Mouse (Mus musculus) forebrain, embryonic 15.5 days (tissue): ENCODE results near the gene Ptpn1. TPM values are rescaled to one million over a fixed set of nuclear protein-coding genes. Genes with fewer than 3 reads are reported as not detected.

Source experiments
- ATAC-seq: fragments of 200-750 bp; cut with Nextera tagmentation; replicated peaks from 2 replicates; pipeline ENCODE4 v1.8.0; 2017; ENCODE audit warnings: mild to moderate bottlenecking, moderate TSS enrichment, moderate library complexity
- H3K27ac ChIP-seq: fragments of 300-500 bp; sonication (generic); replicated peaks from 2 replicates; pipeline ENCODE4 v1.5.1; 2015; ENCODE audit warnings: mild to moderate bottlenecking, inconsistent platforms
- H3K27me3 ChIP-seq: fragments of 300-500 bp; sonication (generic); 2 replicates; pipeline ENCODE4 v1.6.1; 2015; ENCODE audit warnings: inconsistent platforms
- H3K36me3 ChIP-seq: fragments of 300-500 bp; sonication (generic); 2 replicates; pipeline ENCODE4 v1.6.1; 2015; ENCODE audit warnings: mild to moderate bottlenecking, inconsistent platforms
- H3K4me1 ChIP-seq: fragments of 300-500 bp; sonication (generic); 2 replicates; pipeline ENCODE4 v1.6.1; 2015; ENCODE audit warnings: inconsistent platforms
- H3K4me2 ChIP-seq: fragments of 300-500 bp; sonication (generic); replicated peaks from 2 replicates; pipeline ENCODE4 v1.6.1; 2015; ENCODE audit warnings: mild to moderate bottlenecking, inconsistent platforms
- H3K4me3 ChIP-seq: fragments of 300-500 bp; sonication (generic); 2 replicates; pipeline ENCODE4 v1.5.1; 2015; ENCODE audit warnings: mild to moderate bottlenecking, inconsistent platforms
- H3K9ac ChIP-seq: fragments of 300-500 bp; sonication (generic); replicated peaks from 2 replicates; pipeline ENCODE4 v1.6.1; 2015; ENCODE audit warnings: mild to moderate bottlenecking, inconsistent platforms
- H3K9me3 ChIP-seq: fragments of 300-500 bp; sonication (generic); 2 replicates; pipeline ENCODE4 v1.6.1; 2016; ENCODE audit warnings: inconsistent platforms
- WGBS: fragments of 180-500 bp; shearing (Covaris S2); methylation state at CpG from one replicate; pipeline ENCODE4 v1.1.7; 2015; ENCODE audit warnings: mixed read lengths; 5-methylcytosine and 5-hydroxymethylcytosine counted together
- polyA plus RNA-seq: library from polyadenylated mRNA; unstranded; fragments of >200 nt; fragmentation: Nextera tagmentation; extraction: Ambion mirVana; gene quantifications from 2 replicates; pipeline ENCODE4 v1.2.1, GENCODE M21; 2015

The Ptpn1 gene
- polyA plus RNA-seq, 1 experiment from 2014 or later: 105 TPM

DNA sequence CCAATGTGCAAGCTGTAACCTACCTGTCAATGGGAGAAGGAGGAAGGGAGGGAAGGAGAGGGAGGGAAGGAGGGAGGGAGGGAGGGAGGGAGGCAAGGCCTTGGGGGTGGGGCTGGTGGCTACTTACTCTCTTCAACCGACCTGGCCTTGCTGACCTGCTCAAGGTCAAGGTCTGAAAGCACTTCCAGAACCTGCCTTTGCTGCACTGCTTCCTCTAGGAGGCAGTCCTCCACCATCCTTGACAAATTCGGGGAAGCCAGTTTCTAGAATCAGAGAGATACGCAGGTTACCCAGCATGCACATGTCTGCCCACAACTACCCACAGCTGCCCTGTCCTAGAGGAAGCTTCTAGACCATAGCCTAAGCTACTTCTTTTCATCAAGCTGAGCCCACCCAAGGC lies 53.1 kb downstream of the Ptpn1 start:
- no peak overlapping the region for H3K4me2 ChIP-seq
- H3K27me3 ChIP-seq: no peaks in the 10 kb centered on the region
- 44% methylated on average over 3 of the region's 3 CpGs for WGBS
- no peak for ATAC-seq
- H3K36me3 ChIP-seq: peaks cover 2% of the 10 kb centered on the region; the same call in 1 of the 2 replicates
- no peak overlapping the region for H3K27ac ChIP-seq
- peaks cover 8% of the 10 kb centered on the region for H3K4me1 ChIP-seq
- no peak overlapping the region for H3K9ac ChIP-seq
- no peak overlapping the region for H3K4me3 ChIP-seq
- H3K9me3 ChIP-seq: no peaks in the 10 kb centered on the region

DNA sequence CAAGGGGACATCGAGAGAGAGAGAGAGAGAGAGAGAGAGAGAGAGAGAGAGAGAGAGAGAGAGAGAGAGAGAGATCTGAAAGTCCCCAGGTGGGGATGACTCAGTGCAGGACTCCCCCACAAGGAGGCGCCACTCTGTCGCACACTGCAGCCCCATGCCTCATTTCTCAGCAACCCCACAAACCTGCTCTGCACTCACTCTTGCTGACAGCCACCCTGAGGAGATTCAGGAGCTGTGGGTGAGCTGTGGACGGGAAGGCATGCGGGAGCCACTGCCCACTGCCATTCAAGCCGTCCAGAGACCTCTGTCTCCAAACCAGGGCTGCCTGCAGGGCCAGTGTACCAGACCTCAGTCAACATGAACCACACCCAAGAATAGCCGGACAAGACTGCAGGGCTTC lies 54.9 kb downstream of the Ptpn1 start:
- no peak for ATAC-seq
- Histone ChIP-seq H3K4me1 (peaks cover 8% of the 10 kb centered on the region), H3K27ac (no peak overlapping the region), H3K9me3 (no peaks in the 10 kb centered on the region), H3K27me3 (no peaks in the 10 kb centered on the region), H3K9ac (no peak overlapping the region), H3K4me2 (no peak overlapping the region), H3K4me3 (no peak overlapping the region), H3K36me3 (no peaks in the 10 kb centered on the region)
- 26% methylated on average over 6 of the region's 7 CpGs for WGBS

- Histone ChIP-seq H3K4me3 (no peak overlapping the region), H3K27me3 (no peaks in the 10 kb centered on the region), H3K36me3 (no peaks in the 10 kb centered on the region), H3K4me1 (peaks cover 8% of the 10 kb centered on the region), H3K9me3 (no peaks in the 10 kb centered on the region), H3K4me2 (no peak overlapping the region), H3K9ac (no peak overlapping the region), H3K27ac (no peak overlapping the region)
- no peak for ATAC-seq
- WGBS: 57% methylated on average over 12 of the region's 12 CpGs
Observed at GRCm38 (mm10) chr2:167987640-167988039, 55.8 kb downstream of the Ptpn1 start.

DNA sequence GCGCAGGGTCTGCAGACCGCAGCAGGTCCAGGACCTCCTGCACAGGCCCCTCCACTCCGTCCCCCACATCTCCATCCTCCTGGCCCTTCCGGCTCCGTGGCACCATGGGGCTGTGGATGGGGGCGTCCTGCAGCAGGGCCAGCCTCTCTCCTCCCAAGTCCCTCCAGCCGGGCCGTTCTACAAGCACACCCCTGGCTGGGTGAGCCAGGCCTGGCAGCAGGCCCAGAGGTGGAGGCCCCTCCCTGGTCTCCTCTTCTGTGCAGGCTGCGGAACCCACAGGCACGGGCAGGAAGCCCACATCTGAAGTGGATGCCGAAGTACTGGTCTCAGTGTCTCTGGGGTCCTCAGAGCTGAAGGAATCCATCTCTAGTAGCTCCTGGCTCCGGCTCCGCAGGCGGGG lies 57.5 kb downstream of the Ptpn1 start:
- H3K4me3 ChIP-seq: no peak overlapping the region
- H3K4me1 ChIP-seq: peaks cover 8% of the 10 kb centered on the region
- H3K9ac ChIP-seq: no peak overlapping the region

GRCm38 (mm10) chr2:167993260-167993659 lies 61.4 kb downstream of the Ptpn1 start:
- Histone ChIP-seq H3K4me2 (no peak overlapping the region), H3K9me3 (no peaks in the 10 kb centered on the region), H3K4me1 (peaks cover 8% of the 10 kb centered on the region), H3K27me3 (no peaks in the 10 kb centered on the region), H3K4me3 (no peak overlapping the region), H3K27ac (no peak overlapping the region), H3K9ac (no peak overlapping the region), H3K36me3 (no peaks in the 10 kb centered on the region)
- 64% methylated on average over 13 of the region's 13 CpGs for WGBS
- ATAC-seq: no peak

More for the DNA sequence above, 57.5 kb downstream of the Ptpn1 start:
- no peaks in the 10 kb centered on the region for H3K27me3 ChIP-seq
- H3K9me3 ChIP-seq: no peaks in the 10 kb centered on the region
- peak; percentile 55; the same call in 1 of the 2 replicates for ATAC-seq
- 54% methylated on average over 14 of the region's 14 CpGs for WGBS
- no peak overlapping the region for H3K27ac ChIP-seq
- H3K36me3 ChIP-seq: no peaks in the 10 kb centered on the region
- no peak overlapping the region for H3K4me2 ChIP-seq

DNA sequence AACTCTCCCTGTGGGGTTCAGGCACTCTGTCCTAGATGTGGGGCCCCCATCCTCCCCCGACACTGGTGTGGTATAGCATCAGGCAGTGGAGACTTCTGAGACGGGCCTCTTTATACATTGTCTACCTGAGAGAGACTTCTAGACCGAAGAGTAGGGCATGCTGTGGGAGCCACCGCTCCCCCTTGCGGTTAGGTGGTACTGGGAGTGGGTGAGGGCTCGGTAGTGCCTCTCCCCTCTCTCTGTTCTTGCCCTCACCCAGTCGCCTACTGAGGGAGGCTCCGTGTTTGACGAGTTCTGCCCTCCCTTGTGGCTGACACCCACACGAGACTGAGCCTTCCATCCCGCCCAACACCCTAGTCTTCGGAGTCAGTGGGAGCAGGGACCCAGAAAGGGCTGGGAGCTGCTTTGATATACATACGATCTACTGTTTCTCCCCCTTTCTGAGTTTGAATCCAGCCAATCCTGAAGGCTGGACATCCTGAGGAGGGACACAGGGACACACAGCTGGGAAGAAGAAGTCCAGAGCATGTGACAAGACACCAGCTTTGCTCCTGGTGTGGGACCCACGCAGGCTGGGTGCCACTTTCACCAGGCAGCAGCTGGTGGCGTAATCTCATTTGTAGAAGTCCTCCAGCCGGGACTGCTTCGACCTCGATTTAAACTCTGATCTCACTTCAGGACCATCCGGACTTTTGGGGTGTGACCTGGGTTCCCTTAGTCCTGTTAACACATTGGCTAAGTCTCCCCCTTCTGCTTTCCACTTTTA lies 64.2 kb downstream of the Ptpn1 start:
- Histone ChIP-seq H3K4me1 (no peaks in the 10 kb centered on the region), H3K36me3 (no peaks in the 10 kb centered on the region), H3K4me2 (no peak overlapping the region), H3K27me3 (no peaks in the 10 kb centered on the region), H3K4me3 (no peak overlapping the region), H3K9ac (no peak overlapping the region), H3K9me3 (0 out of 2 replicates have a peak, but pooled peaks cover 3% of the 10 kb centered on the region), H3K27ac (no peak overlapping the region)
- no peak for ATAC-seq
- WGBS: 66% methylated on average over 19 of the region's 19 CpGs

- Histone ChIP-seq H3K9ac (no peak overlapping the region), H3K9me3 (0 out of 2 replicates have a peak, but pooled peaks cover 3% of the 10 kb centered on the region), H3K4me2 (no peak overlapping the region), H3K27ac (no peak overlapping the region), H3K27me3 (no peaks in the 10 kb centered on the region), H3K36me3 (no peaks in the 10 kb centered on the region), H3K4me1 (no peaks in the 10 kb centered on the region), H3K4me3 (no peak overlapping the region)
- 58% methylated on average over 8 of the region's 8 CpGs for WGBS
- no peak for ATAC-seq
Observed at GRCm38 (mm10) chr2:167996672-167997215, 64.9 kb downstream of the Ptpn1 start.

GRCm38 (mm10) chr2:167997562-167997961 lies 65.7 kb downstream of the Ptpn1 start:
- Histone ChIP-seq H3K9ac (no peak overlapping the region), H3K4me1 (no peaks in the 10 kb centered on the region), H3K27ac (no peak overlapping the region), H3K27me3 (no peaks in the 10 kb centered on the region), H3K36me3 (no peaks in the 10 kb centered on the region), H3K4me2 (no peak overlapping the region), H3K4me3 (no peak overlapping the region), H3K9me3 (0 out of 2 replicates have a peak, but pooled peaks cover 3% of the 10 kb centered on the region)
- WGBS: 82% methylated on average over 3 of the region's 3 CpGs
- no peak for ATAC-seq

- H3K27ac ChIP-seq: no peak overlapping the region
- WGBS: 71% methylated on average over 3 of the region's 3 CpGs
- H3K9me3 ChIP-seq: 0 out of 2 replicates have a peak, but pooled peaks cover 3% of the 10 kb centered on the region
- no peak overlapping the region for H3K4me2 ChIP-seq
- no peaks in the 10 kb centered on the region for H3K4me1 ChIP-seq
- H3K36me3 ChIP-seq: no peaks in the 10 kb centered on the region
- H3K4me3 ChIP-seq: no peak overlapping the region
- H3K27me3 ChIP-seq: no peaks in the 10 kb centered on the region
- ATAC-seq: no peak
- no peak overlapping the region for H3K9ac ChIP-seq
Observed at GRCm38 (mm10) chr2:167999145-167999743, 67.4 kb downstream of the Ptpn1 start.

GRCm38 (mm10) chr2:168002188-168002587 lies 70.3 kb downstream of the Ptpn1 start:
- ATAC-seq: no peak
- 57% methylated on average over 4 of the region's 4 CpGs for WGBS
- Histone ChIP-seq H3K27ac (no peak overlapping the region), H3K4me3 (no peak overlapping the region), H3K4me2 (no peak overlapping the region), H3K9me3 (0 out of 2 replicates have a peak, but pooled peaks cover 3% of the 10 kb centered on the region), H3K4me1 (no peaks in the 10 kb centered on the region), H3K9ac (no peak overlapping the region), H3K27me3 (no peaks in the 10 kb centered on the region), H3K36me3 (no peaks in the 10 kb centered on the region)

DNA sequence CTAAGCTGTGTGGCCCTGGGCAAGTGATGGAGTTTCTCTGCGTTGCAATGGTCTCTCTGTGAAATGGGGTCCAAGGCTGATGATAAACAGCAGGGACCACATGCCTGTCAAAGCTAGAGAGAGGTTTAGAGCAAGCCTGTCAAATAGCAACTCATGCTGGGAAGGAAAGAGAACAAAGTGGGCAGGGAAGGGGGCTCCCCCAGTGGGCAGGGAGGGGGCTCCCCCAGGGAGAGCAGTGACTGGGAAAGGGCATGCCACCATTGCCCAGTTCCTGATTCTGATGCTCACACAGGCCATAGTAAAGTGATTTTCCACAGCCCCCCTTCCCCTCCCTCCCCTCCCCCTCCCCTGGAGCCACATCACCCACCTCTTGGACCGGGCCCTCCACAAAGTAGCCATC lies 71.0 kb downstream of the Ptpn1 start:
- no peak overlapping the region for H3K4me2 ChIP-seq
- H3K27me3 ChIP-seq: no peaks in the 10 kb centered on the region
- H3K9ac ChIP-seq: no peak overlapping the region
- H3K36me3 ChIP-seq: no peaks in the 10 kb centered on the region
- H3K9me3 ChIP-seq: 0 out of 2 replicates have a peak, but pooled peaks cover 3% of the 10 kb centered on the region
- no peak overlapping the region for H3K4me3 ChIP-seq
- WGBS: 74% methylated on average over 2 of the region's 2 CpGs
- no peaks in the 10 kb centered on the region for H3K4me1 ChIP-seq
- no peak overlapping the region for H3K27ac ChIP-seq
- ATAC-seq: no peak

DNA sequence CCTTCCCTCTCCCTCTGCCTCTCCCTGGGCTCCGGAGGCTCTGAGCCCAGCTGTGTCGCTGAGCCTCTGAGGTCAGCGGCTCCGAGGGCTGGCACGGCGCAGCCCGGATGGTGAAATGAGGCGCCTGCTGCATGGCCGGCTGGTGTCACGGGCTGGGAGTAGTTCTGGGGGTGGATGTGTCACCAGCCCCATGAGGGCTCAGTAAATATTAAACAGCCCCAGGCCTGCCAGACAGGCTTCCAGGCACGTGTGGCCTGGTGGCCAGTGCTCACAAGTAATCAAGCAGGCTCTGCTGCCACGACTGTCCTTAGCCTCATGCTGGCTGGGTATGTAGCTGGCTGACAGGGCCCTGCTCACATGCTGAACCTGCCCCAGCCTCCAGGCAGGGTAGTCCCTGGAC lies 71.6 kb downstream of the Ptpn1 start:
- Histone ChIP-seq H3K36me3 (no peaks in the 10 kb centered on the region), H3K4me2 (no peak overlapping the region), H3K27ac (no peak overlapping the region), H3K27me3 (no peaks in the 10 kb centered on the region), H3K9me3 (0 out of 2 replicates have a peak, but pooled peaks cover 3% of the 10 kb centered on the region), H3K4me1 (no peaks in the 10 kb centered on the region), H3K9ac (no peak overlapping the region), H3K4me3 (no peak overlapping the region)
- ATAC-seq: no peak
- WGBS: 63% methylated on average over 12 of the region's 12 CpGs
